Mouse (Mus musculus): Measurements from ENCODE around the gene Cux1. TPM values are rescaled to one million over a fixed set of nuclear protein-coding genes. Genes with fewer than 3 reads are reported as not detected.
"Not testable (repeated sequence)": the region's sequence is repeated elsewhere in the genome, so short reads cannot be mapped to it uniquely, and the experiment has no call there.

Cux1 gene
- polyA plus RNA-seq, 1 experiment = 39.7 TPM

DNA sequence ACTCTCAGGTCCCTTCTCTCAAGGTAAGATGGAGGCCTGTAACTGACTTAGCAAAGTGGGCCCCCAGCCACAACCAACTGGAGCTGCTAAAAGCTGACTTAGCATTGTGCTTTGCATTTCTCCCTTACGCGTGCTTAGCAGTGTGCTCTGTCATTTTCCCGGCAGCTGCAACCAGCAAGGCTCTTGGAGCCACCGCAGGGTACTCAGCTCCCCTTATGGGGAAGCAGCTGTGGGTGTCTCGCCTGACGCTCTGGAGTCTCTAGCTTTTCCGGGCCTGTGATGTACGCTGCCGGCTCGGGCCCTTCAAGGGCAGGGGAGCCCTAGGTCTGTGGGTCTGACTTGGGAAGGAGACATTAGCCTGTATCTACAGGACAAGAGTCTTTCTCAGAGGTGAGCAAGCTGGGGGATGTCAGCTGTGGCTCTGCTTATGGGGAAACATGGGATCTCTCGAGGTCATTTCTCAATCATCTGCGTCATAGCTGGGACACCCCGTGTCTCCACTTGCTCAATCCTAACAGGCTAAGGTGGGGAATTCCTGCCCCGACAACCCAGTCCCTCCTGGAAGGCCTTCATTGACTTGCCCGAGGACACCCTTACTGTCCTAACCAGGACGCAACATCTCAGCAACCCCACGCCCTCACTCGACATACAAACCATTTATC is 350.2 kb downstream of the Cux1 start:
- peak overlapping the region; percentile 72 for H3K4me3 ChIP-seq (replicated peaks)
- H3K9me3 ChIP-seq = peaks cover 12% of the 10 kb centered on the region
- H3K36me3 ChIP-seq (replicated peaks; ENCODE audit: low read length) = peaks cover 25% of the 10 kb centered on the region
- peaks cover 68% of the 10 kb centered on the region for H3K4me1 ChIP-seq
- TF ChIP-seq GATA1 (IDR thresholded peaks at IDR 0.05; ENCODE audit: borderline replicate concordance, low read length) (no peak), FLI1 (IDR thresholded peaks at IDR 0.05; ENCODE audit: low read length) (no peak)
- peaks cover 20% of the 10 kb centered on the region for H3K27me3 ChIP-seq (replicated peaks)

DNA sequence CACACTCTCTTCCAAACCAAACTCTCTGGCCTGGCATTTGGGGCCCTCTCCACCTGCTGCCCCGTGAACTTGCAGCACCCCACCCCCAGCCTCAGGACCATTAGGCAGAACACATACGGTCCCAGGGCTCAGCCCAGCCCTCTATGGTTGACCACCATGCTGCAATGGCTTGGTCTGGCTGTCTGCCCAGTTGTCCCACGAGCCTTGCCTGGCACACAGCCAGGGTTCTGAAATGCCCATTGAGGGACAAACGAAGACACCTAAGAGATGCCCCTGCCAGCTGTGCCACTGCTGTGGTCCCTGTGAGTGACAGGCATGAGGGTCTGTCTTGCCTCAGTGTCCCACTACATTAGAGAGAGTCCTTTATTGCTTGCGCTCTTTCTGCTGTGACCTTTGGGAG is 351.3 kb downstream of the Cux1 start:
- Histone ChIP-seq H3K9me3 (peaks cover 12% of the 10 kb centered on the region), H3K4me1 (peaks cover 75% of the 10 kb centered on the region)
- TF ChIP-seq GATA1 (IDR thresholded peaks at IDR 0.05; ENCODE audit: borderline replicate concordance, low read length) (no peak), FLI1 (IDR thresholded peaks at IDR 0.05; ENCODE audit: low read length) (no peak)

DNA sequence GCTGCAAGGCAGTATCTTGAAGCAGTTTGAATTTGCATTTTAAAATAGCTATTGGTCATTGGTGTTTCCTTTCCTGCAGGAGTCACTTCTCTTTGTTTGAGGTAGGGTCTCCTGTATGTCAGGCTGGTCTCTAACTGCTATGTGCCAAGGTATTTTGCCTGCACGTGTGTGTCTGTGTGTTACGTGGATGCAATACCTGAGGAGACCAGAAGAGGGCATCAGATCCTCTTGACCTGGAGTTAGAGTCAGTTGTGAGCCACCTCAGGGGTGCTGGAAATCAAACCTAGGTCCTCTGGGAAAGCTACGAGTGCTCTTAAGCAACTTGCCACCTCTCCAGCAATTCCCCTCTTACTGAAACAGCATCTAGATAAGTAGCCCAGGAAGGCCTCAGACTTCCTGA is 352.1 kb downstream of the Cux1 start:
- peaks cover 12% of the 10 kb centered on the region for H3K9me3 ChIP-seq
- peaks cover 72% of the 10 kb centered on the region for H3K4me1 ChIP-seq
- no peak overlapping the region for H3K4me3 ChIP-seq (replicated peaks)
- H3K36me3 ChIP-seq (replicated peaks; ENCODE audit: low read length) = peaks cover 13% of the 10 kb centered on the region
- TF ChIP-seq GATA1 (IDR thresholded peaks at IDR 0.05; ENCODE audit: borderline replicate concordance, low read length) (no peak), FLI1 (IDR thresholded peaks at IDR 0.05; ENCODE audit: low read length) (no peak)
- peaks cover 20% of the 10 kb centered on the region for H3K27me3 ChIP-seq (replicated peaks)

More for the DNA sequence above, 351.3 kb downstream of the Cux1 start:
- peaks cover 17% of the 10 kb centered on the region for H3K36me3 ChIP-seq (replicated peaks; ENCODE audit: low read length)
- H3K27me3 ChIP-seq (replicated peaks) = peaks cover 20% of the 10 kb centered on the region
- H3K4me3 ChIP-seq (replicated peaks) = no peak overlapping the region

DNA sequence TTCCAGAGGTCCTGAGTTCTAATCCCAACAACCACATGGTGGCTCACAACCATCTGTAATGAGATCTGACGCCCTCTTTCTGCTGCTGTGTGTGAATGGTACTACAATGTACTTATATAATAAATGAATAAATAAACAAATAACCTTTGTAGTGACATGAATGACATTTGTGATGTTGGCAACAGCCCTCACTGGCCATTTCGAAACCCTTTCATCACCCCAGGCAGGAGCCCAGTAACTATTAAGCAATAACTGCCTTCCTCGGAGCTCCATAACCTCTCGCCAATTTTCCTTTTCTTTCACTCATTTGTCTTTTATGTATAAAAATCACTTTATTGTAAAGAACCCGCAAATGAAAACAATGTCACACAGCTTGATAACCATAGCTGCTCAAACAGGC is 353.6 kb downstream of the Cux1 start:
- H3K36me3 ChIP-seq (replicated peaks; ENCODE audit: low read length) = peaks cover 3% of the 10 kb centered on the region
- peaks cover 13% of the 10 kb centered on the region for H3K27me3 ChIP-seq (replicated peaks)
- H3K4me1 ChIP-seq = peaks cover 58% of the 10 kb centered on the region
- TF ChIP-seq FLI1 (IDR thresholded peaks at IDR 0.05; ENCODE audit: low read length) (no peak), GATA1 (IDR thresholded peaks at IDR 0.05; ENCODE audit: borderline replicate concordance, low read length) (no peak)
- H3K4me3 ChIP-seq (replicated peaks) = no peak overlapping the region
- H3K9me3 ChIP-seq = peaks cover 12% of the 10 kb centered on the region

DNA sequence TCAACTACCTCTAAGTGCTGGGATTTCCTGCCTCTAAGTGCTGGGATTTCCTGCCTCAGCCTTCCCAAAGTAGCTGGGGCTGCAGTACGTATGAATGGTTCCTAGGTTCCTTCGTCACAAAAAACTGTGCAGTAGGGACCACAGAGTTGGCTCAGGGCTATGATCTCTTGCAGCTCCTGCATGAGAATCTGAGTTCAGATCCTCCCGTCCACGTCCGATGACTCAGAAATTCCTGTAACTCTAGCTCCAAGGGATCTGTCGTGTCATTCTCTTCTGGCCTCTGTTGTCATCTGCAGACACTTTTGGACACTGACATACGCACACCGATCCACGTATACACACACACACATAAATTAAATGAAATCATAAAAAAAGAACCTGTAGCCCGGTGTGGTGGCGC is 354.6 kb downstream of the Cux1 start:
- no peak for TF ChIP-seq GATA1 (IDR thresholded peaks at IDR 0.05; ENCODE audit: borderline replicate concordance, low read length)
- TF ChIP-seq FLI1 (IDR thresholded peaks at IDR 0.05; ENCODE audit: low read length) = no peak
- peaks cover 11% of the 10 kb centered on the region for H3K27me3 ChIP-seq (replicated peaks)
- H3K36me3 ChIP-seq (replicated peaks; ENCODE audit: low read length) = peaks cover 3% of the 10 kb centered on the region
- peaks cover 48% of the 10 kb centered on the region for H3K4me1 ChIP-seq
- peaks cover 12% of the 10 kb centered on the region for H3K9me3 ChIP-seq
- no peak overlapping the region for H3K4me3 ChIP-seq (replicated peaks)

DNA sequence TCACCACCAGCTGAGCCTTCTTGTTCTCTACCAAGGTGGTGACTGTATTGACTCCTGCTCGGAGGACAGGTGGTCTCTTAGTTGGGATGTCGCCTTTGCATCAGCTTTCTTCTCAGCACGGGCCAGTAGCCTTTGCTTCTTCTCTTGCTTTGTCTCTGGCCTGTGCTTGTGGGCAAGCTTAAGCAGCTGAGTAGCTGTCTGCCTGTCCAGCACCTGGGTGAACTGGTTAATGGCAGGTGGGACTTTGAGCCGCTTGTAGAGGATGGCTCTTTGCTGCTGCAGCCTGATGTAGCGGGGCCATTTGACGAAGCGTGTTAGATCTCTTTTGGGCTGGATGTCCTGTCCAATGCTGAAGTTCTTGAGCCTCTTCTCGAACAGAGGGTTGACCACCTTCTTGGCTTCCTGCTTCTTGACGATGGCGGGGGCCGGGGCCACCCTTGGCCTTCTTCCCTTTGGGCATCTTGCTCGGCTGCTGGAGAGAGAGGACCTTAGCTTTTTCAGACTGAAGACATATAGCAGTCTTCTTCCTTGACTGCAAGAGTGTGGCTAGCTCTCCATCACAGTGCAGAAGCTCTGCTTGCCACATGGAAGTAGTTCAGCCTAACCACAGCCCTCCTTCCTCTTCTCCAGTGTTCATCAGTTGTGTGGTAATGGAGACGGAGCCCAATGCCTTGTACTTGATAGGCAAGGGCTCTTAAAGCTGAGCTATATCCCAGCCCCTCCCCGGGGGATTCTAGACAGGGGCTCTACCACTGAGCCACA is 355.8 kb downstream of the Cux1 start:
- H3K36me3 ChIP-seq (replicated peaks; ENCODE audit: low read length); H3K4me3 ChIP-seq (replicated peaks): not testable (repeated sequence)
- peaks cover 12% of the 10 kb centered on the region for H3K9me3 ChIP-seq
- peaks cover 11% of the 10 kb centered on the region for H3K27me3 ChIP-seq (replicated peaks)
- H3K4me1 ChIP-seq = peaks cover 36% of the 10 kb centered on the region

DNA sequence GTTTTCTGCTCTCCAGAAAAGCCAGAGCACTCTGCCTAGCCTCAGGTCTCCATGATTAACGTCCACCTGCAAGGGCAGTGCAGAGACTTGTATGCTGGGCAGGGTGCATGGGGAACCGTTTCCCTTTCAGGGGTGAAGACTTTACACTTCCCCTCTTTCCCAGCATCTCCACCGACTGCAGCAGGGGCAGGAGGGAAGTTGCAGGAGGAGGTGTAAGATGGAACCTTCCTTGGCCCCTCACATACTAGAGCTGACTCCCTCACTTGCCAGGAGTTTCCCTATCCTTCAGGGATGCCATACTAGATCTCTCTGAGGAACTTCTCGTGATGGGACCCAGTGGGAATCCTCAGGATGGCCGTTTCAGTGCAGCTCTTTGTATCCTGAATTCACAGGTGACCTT is 356.7 kb downstream of the Cux1 start:
- TF ChIP-seq FLI1 (IDR thresholded peaks at IDR 0.05; ENCODE audit: low read length) = no peak
- TF ChIP-seq GATA1 (IDR thresholded peaks at IDR 0.05; ENCODE audit: borderline replicate concordance, low read length) = no peak
- peaks cover 27% of the 10 kb centered on the region for H3K4me1 ChIP-seq
- peaks cover 3% of the 10 kb centered on the region for H3K36me3 ChIP-seq (replicated peaks; ENCODE audit: low read length)
- H3K4me3 ChIP-seq (replicated peaks) = no peak overlapping the region
- peaks cover 5% of the 10 kb centered on the region for H3K9me3 ChIP-seq
- peaks cover 11% of the 10 kb centered on the region for H3K27me3 ChIP-seq (replicated peaks)

DNA sequence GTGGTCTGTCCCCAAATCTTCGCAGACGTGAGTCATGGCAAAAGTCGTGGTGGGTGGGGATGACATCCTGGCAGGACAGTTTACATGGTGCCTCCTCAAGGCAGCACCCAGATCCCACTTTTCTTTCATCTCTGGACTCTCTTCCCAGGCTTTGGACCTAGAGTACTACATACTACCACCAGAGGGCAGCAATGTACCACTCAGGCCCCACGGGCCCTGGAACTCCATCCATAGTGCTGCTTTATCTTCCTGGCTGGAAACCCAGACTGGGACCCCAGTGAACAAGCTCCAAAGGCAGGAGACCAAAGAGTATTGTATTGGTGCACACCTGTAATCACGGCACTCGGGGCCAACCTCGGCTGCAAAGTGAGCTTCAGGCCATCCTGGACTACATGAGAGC is 365.5 kb downstream of the Cux1 start:
- Histone ChIP-seq H3K9me3 (no peaks in the 10 kb centered on the region), H3K36me3 (replicated peaks; ENCODE audit: low read length) (peaks cover 5% of the 10 kb centered on the region), H3K4me1 (peaks cover 23% of the 10 kb centered on the region), H3K27me3 (replicated peaks) (peaks cover 4% of the 10 kb centered on the region), H3K4me3 (replicated peaks) (no peak overlapping the region)
- TF ChIP-seq GATA1 (IDR thresholded peaks at IDR 0.05; ENCODE audit: borderline replicate concordance, low read length) (no peak), FLI1 (IDR thresholded peaks at IDR 0.05; ENCODE audit: low read length) (no peak)

DNA sequence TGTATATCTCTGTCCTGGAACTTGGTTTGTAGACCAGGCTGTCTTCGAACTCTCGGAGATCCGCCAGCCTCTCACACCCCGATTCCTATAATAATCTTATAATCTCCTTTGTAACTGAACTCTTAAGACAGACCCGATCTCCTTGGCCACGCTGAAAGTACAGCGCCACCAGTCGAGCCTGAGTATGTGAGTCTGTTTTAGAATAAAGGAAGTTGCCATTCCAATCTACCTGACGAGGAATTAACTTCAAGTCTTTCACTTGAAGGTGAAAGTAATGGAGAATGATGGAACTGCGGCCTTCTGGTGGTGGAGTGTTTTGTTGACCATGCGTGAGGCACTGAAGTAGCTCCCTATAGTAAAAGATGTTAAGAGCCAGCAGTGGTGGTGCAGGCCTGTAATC is 367.8 kb downstream of the Cux1 start:
- peaks cover 26% of the 10 kb centered on the region for H3K4me1 ChIP-seq
- peaks cover 4% of the 10 kb centered on the region for H3K27me3 ChIP-seq (replicated peaks)
- no peaks in the 10 kb centered on the region for H3K9me3 ChIP-seq
- no peak for TF ChIP-seq FLI1 (IDR thresholded peaks at IDR 0.05; ENCODE audit: low read length)
- no peak for TF ChIP-seq GATA1 (IDR thresholded peaks at IDR 0.05; ENCODE audit: borderline replicate concordance, low read length)
- peaks cover 28% of the 10 kb centered on the region for H3K36me3 ChIP-seq (replicated peaks; ENCODE audit: low read length)
- H3K4me3 ChIP-seq (replicated peaks) = peak overlapping the region; percentile 99
